Mouse (Mus musculus) intestine, embryonic 16.5 days (tissue): ENCODE measurements around the gene Pkm. TPM values are rescaled to one million over a fixed set of nuclear protein-coding genes. Genes with fewer than 3 reads are reported as not detected.

Source experiments
- ATAC-seq: fragments of 200-750 bp; cut with Nextera tagmentation; 2 replicates; pipeline ENCODE4 v1.8.0; 2017; ENCODE audit warnings: moderate TSS enrichment, moderate library complexity
- H3K27ac ChIP-seq: fragments of 300-500 bp; sonication (generic); 2 replicates; pipeline ENCODE4 v1.5.1; 2014; ENCODE audit warnings: mild to moderate bottlenecking, low read length
- H3K27me3 ChIP-seq: fragments of 300-500 bp; sonication (generic); replicated peaks from 2 replicates; pipeline ENCODE4 v1.6.1; 2014; ENCODE audit warnings: low read length, control low read depth, mixed read lengths; ENCODE audit not compliant: control insufficient read depth, insufficient read depth
- H3K36me3 ChIP-seq: fragments of 300-500 bp; sonication (generic); 2 replicates; pipeline ENCODE4 v1.6.1; 2014; ENCODE audit warnings: low read length, control low read depth; ENCODE audit not compliant: control insufficient read depth, insufficient read depth
- H3K4me1 ChIP-seq: fragments of 300-500 bp; sonication (generic); 2 replicates; pipeline ENCODE4 v1.6.1; 2014; ENCODE audit warnings: low read length, control low read depth, mixed read lengths; ENCODE audit not compliant: control insufficient read depth, insufficient read depth
- H3K4me2 ChIP-seq: fragments of 300-500 bp; sonication (generic); 2 replicates; pipeline ENCODE4 v1.6.1; 2014; ENCODE audit warnings: low read depth, low read length, control low read depth
- H3K4me3 ChIP-seq: fragments of 300-500 bp; sonication (generic); 2 replicates; pipeline ENCODE4 v1.5.1; 2014; ENCODE audit warnings: mild to moderate bottlenecking, low read length
- H3K9ac ChIP-seq: fragments of 300-500 bp; sonication (generic); 2 replicates; pipeline ENCODE4 v1.6.1; 2014; ENCODE audit warnings: low read depth, low read length
- H3K9me3 ChIP-seq: fragments of 300-500 bp; sonication (generic); 2 replicates; pipeline ENCODE4 v1.6.1; 2016; ENCODE audit warnings: low read length, control low read depth; ENCODE audit not compliant: control insufficient read depth
- WGBS: fragments of 180-500 bp; shearing (Covaris S2); extraction: QIAGEN DNeasy Blood & Tissue Kit; methylation state at CpG from one replicate; pipeline ENCODE4 v1.1.7; 2014; 5-methylcytosine and 5-hydroxymethylcytosine counted together
- polyA plus RNA-seq: library from polyadenylated mRNA; unstranded; fragments of >200 nt; fragmentation: Nextera tagmentation; extraction: Ambion mirVana; gene quantifications from 2 replicates; pipeline ENCODE4 v1.2.1, GENCODE M21; 2015

Gene Pkm
- polyA plus RNA-seq, 1 experiment from 2014 or later: 1,198 TPM

DNA sequence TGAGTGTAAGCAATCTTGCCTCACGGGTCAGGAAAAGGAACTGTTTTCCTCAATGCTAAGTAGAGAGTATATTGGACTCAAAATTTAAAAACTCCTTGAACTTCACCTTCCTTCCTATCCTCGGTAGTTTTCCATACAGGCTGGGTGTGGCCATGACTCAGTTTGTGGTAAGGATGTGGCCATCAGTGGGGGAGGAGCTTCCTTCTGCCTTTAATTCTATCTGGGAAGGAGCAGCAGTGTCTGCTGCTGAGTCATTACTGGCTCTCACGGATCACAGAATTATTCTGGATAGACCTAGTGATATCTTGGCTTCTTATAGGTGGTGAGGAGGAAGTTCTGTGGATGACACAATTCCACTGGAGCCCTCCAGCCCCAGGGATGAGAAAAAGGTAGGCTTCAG lies 2.8 kb upstream of the Pkm start:
- Histone ChIP-seq H3K4me2 (no peak overlapping the region), H3K9ac (no peak overlapping the region), H3K27ac (peak overlapping the region; percentile 26; the same call in 1 of the 2 replicates), H3K27me3 (no peaks in the 10 kb centered on the region), H3K4me1 (peaks cover 19% of the 10 kb centered on the region), H3K4me3 (no peak overlapping the region), H3K9me3 (no peaks in the 10 kb centered on the region), H3K36me3 (0 out of 2 replicates have a peak, but pooled peaks cover 2% of the 10 kb centered on the region)
- ATAC-seq: no peak
- WGBS: 25% methylated on average over 3 of the region's 3 CpGs

DNA sequence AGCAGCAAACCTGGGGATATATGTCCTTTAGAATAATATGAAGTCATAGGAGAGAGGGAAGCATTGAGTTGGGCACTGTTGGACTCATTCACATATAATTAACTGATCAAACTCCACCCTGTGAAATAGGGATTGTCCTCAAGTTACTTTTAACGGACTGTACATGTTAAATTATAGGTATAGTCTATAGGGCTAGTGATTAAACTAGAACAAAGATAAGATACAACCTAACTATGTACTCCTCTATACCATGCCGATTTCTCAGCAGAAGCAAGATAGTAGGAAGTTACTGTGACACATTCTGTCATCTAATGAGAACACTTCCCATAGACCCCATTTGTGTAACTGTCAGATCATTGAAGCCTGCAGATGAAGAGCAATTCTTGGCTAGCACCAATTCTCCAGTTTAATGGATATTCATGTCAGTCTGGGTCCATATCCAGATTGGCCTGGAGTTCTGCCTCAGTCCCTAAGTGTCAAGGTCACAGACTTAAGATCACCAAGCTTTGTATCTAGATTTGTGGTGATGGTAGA lies 1.7 kb upstream of the Pkm start:
- no peak for ATAC-seq
- no peak overlapping the region for H3K27ac ChIP-seq
- WGBS: 73% methylated on average over 2 of the region's 2 CpGs
- no peaks in the 10 kb centered on the region for H3K36me3 ChIP-seq
- H3K4me1 ChIP-seq: peaks cover 27% of the 10 kb centered on the region
- no peak overlapping the region for H3K4me2 ChIP-seq
- H3K9ac ChIP-seq: no peak overlapping the region
- no peaks in the 10 kb centered on the region for H3K9me3 ChIP-seq
- H3K27me3 ChIP-seq: no peaks in the 10 kb centered on the region
- no peak overlapping the region for H3K4me3 ChIP-seq

DNA sequence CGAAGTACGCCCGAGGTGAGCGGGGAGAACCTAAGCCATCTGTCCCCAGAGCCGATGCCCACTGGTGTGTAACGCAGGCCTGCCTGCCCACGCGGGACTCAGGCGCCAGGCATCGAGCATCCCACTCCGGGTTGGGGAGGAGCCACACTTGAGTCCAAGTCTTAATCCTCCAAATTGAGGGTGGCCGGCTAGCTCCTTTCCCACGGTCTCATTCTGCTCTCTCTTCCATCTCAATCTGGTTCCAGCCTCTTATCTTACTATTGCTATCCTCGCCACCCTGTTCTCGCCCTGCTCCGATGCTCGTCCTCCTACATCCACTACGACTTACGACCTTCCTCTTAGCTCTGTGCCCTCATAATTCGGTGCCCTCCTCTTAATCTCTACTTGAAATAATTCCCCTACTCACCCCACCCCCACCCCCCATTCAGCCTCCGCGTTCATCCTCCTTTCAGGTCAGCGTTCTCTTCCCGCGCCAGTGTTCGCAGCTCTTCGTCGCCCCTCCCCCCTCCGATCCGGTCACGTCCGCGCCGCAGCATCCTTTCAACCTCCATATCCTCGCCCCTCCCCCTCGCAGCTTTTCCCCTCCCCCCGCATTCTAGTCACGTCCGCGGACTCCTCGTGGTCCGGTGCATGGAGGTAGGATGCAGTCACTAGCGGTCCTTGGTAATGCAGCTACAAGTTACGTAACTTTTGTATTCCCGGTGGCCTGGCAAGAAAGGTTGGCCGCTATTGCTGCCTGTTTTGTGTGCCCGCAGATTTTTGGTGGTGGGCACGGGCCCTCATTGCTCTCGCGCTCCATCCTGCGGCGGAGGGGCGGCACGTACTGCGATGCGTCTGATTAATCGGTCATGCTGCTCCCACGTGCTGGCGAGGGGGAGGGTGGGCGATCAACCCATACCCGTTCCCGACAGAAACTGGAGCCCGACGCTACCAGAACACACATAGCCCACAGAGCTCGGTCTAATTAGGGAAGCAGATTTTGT lies 758 bp downstream of the Pkm start:
- H3K4me1 ChIP-seq: peaks cover 50% of the 10 kb centered on the region
- H3K9me3 ChIP-seq: no peaks in the 10 kb centered on the region
- peak overlapping the region; percentile 85 for H3K9ac ChIP-seq
- H3K4me2 ChIP-seq: peak overlapping the region; percentile 47
- H3K4me3 ChIP-seq: peak overlapping the region; percentile 86
- ATAC-seq: peak; percentile 4
- H3K27ac ChIP-seq: peak overlapping the region; percentile 96
- WGBS: under 1% methylated on average over 65 of the region's 65 CpGs
- H3K27me3 ChIP-seq: no peaks in the 10 kb centered on the region
- 0 out of 2 replicates have a peak, but pooled peaks cover 4% of the 10 kb centered on the region for H3K36me3 ChIP-seq

DNA sequence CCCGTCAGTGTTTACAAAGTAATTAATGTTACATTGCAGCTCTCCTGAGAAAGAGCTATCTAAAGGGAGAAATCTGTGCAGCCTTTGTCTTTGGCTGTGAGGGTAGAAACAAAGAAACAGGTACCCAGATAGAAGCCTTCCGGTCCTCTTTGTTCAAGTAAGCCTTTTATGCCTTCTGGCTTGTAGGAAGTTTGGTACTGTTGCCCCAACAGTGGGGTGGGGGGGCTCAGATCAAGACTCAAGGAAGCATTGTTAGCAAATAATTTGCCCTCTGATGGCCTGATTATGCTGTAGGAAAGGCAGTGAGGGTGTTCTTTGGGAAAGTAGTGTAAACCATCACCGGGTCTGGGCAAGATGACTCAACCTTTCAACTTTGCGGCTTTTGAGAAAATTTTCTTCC lies 2.0 kb downstream of the Pkm start:
- H3K4me1 ChIP-seq: peaks cover 53% of the 10 kb centered on the region

GRCm38 (mm10) chr9:59659036-59660026 lies 3.2 kb downstream of the Pkm start:
- WGBS: 25% methylated on average over 14 of the region's 14 CpGs
- H3K4me3 ChIP-seq: peak overlapping the region; percentile 86
- H3K36me3 ChIP-seq: 0 out of 2 replicates have a peak, but pooled peaks cover 9% of the 10 kb centered on the region
- peak overlapping the region; percentile 13; the same call in 1 of the 2 replicates for H3K9ac ChIP-seq
- peak; percentile 20 for ATAC-seq
- peak overlapping the region; percentile 47 for H3K4me2 ChIP-seq
- H3K4me1 ChIP-seq: peaks cover 53% of the 10 kb centered on the region
- no peaks in the 10 kb centered on the region for H3K9me3 ChIP-seq
- H3K27me3 ChIP-seq: no peaks in the 10 kb centered on the region
- peak overlapping the region; percentile 77 for H3K27ac ChIP-seq

More for the DNA sequence above, 2.0 kb downstream of the Pkm start:
- peak overlapping the region; percentile 47 for H3K4me2 ChIP-seq
- H3K27ac ChIP-seq: peak overlapping the region; percentile 96; the same call in 1 of the 2 replicates
- ATAC-seq: no peak
- 0 out of 2 replicates have a peak, but pooled peaks cover 7% of the 10 kb centered on the region for H3K36me3 ChIP-seq
- peak overlapping the region; percentile 86 for H3K4me3 ChIP-seq
- H3K9ac ChIP-seq: peak overlapping the region; percentile 85
- 6% methylated on average over 4 of the region's 4 CpGs for WGBS
- no peaks in the 10 kb centered on the region for H3K9me3 ChIP-seq
- no peaks in the 10 kb centered on the region for H3K27me3 ChIP-seq

DNA sequence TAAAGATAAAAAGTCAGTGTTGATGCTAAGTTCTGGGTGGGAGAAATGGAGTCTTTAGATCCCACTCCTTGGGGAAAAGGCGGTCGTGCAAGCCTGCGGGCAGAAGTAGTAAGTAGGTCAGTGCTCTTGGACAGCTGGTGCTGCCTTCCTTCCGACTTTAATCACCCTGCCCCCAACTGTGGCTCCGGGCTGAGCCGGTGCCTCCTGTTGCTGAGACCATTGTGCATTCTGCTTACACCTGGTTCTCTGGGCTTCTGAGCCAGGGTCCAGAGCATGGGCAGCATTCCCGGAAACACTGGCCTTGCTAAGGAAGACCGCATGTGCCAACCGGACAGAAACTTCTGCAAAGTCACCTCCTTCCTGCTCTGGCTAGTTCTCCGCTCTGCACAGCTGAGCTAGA lies 4.3 kb downstream of the Pkm start:
- H3K9ac ChIP-seq: peak overlapping the region; percentile 16; the same call in 1 of the 2 replicates
- whole genome bisulfite sequencing: 53% methylated on average over 10 of the region's 10 CpGs

GRCm38 (mm10) chr9:59661298-59661975 lies 5.3 kb downstream of the Pkm start:
- no peaks in the 10 kb centered on the region for H3K9me3 ChIP-seq
- H3K9ac ChIP-seq: 0 out of 2 replicates have a peak overlapping the region, but pooled peaks have one; percentile 38
- 50% methylated on average over 6 of the region's 6 CpGs for WGBS
- no peak for ATAC-seq
- peaks cover 52% of the 10 kb centered on the region for H3K4me1 ChIP-seq
- no peak overlapping the region for H3K4me3 ChIP-seq
- H3K36me3 ChIP-seq: peaks cover 15% of the 10 kb centered on the region; the same call in 1 of the 2 replicates
- H3K4me2 ChIP-seq: peak overlapping the region; percentile 24; the same call in 1 of the 2 replicates
- peak overlapping the region; percentile 25; the same call in 1 of the 2 replicates for H3K27ac ChIP-seq
- H3K27me3 ChIP-seq: no peaks in the 10 kb centered on the region

More for the DNA sequence above, 4.3 kb downstream of the Pkm start:
- Histone ChIP-seq H3K4me1 (peaks cover 55% of the 10 kb centered on the region), H3K4me3 (peak overlapping the region; percentile 10; the same call in 1 of the 2 replicates), H3K9me3 (no peaks in the 10 kb centered on the region), H3K36me3 (peaks cover 13% of the 10 kb centered on the region; the same call in 1 of the 2 replicates), H3K27me3 (no peaks in the 10 kb centered on the region), H3K27ac (peak overlapping the region; percentile 65), H3K4me2 (peak overlapping the region; percentile 47)
- no peak for ATAC-seq

- H3K4me1 ChIP-seq: peaks cover 48% of the 10 kb centered on the region
These were observed 7.1 kb downstream of the Pkm start for GRCm38 (mm10) chr9:59663226-59663625.

More at GRCm38 (mm10) chr9:59663226-59663625, 7.1 kb downstream of the Pkm start:
- H3K9me3 ChIP-seq: no peaks in the 10 kb centered on the region
- H3K9ac ChIP-seq: no peak overlapping the region
- H3K27ac ChIP-seq: no peak overlapping the region
- H3K36me3 ChIP-seq: peaks cover 20% of the 10 kb centered on the region; the same call in 1 of the 2 replicates
- no peak for ATAC-seq
- H3K4me2 ChIP-seq: no peak overlapping the region
- no peaks in the 10 kb centered on the region for H3K27me3 ChIP-seq
- no peak overlapping the region for H3K4me3 ChIP-seq
- 77% methylated on average over 7 of the region's 7 CpGs for WGBS
